Mouse (Mus musculus) testis, adult 2 months (tissue): ENCODE results near the gene Ptp4a2.
"Not testable (repeated sequence)": the region's sequence is repeated elsewhere in the genome, so short reads cannot be mapped to it uniquely, and the experiment has no call there.

Experiments
- CTCF ChIP-seq: fragments of 200-500 bp; IDR thresholded peaks from 2 replicates; pipeline ENCODE4 v1.5.1; 2012; ENCODE audit warnings: low read depth, mild to moderate bottlenecking, inconsistent platforms, low read length, moderate library complexity; ENCODE audit not compliant: control insufficient read depth, insufficient read depth, insufficient replicate concordance
- POLR2A ChIP-seq: fragments of 200-500 bp; IDR thresholded peaks from 2 replicates; pipeline ENCODE4 v1.6.1; 2012; ENCODE audit warnings: low read depth, mild to moderate bottlenecking, inconsistent platforms, low read length, moderate library complexity; ENCODE audit not compliant: control insufficient read depth

GRCm38 (mm10) chr4:129768742-129769141 is 42.3 kb upstream of the Ptp4a2 start:
- not testable (repeated sequence) for TF ChIP-seq CTCF, POLR2A
